Mouse (Mus musculus) embryonic fibroblast, embryonic 13.5 days (primary cell): Measurements from ENCODE around the gene Agbl4. TPM values are rescaled to one million over a fixed set of nuclear protein-coding genes. Genes with fewer than 3 reads are reported as not detected.

ENCODE experiments used
- H3K27ac ChIP-seq: 2 replicates; pipeline ENCODE4 v1.5.1; 2012; ENCODE audit warnings: low read length, control low read depth, inconsistent platforms; ENCODE audit not compliant: insufficient read depth
- H3K4me1 ChIP-seq: 2 replicates; pipeline ENCODE4 v1.6.1; 2011; ENCODE audit warnings: low read length; ENCODE audit not compliant: control insufficient read depth, insufficient read depth
- H3K4me3 ChIP-seq: 2 replicates; pipeline ENCODE4 v1.5.1; 2011; ENCODE audit warnings: mild to moderate bottlenecking, control low read depth, low read length; ENCODE audit not compliant: insufficient read depth
- CTCF ChIP-seq: IDR thresholded peaks from 2 replicates; pipeline ENCODE4 v1.5.1; 2011; ENCODE audit warnings: mild to moderate bottlenecking, control low read depth, low read length, moderate library complexity, borderline replicate concordance; ENCODE audit not compliant: insufficient read depth
- POLR2A ChIP-seq: IDR thresholded peaks from 2 replicates; pipeline ENCODE4 v1.6.1; 2011; ENCODE audit warnings: low read depth, mild to moderate bottlenecking, control low read depth, low read length, moderate library complexity
- polyA plus RNA-seq: library from polyadenylated mRNA; stranded (reverse); fragments of >200 nt; gene quantifications from 2 replicates; pipeline ENCODE4 v1.2.4, GENCODE M21; 2011; ENCODE audit warnings: low read depth; ENCODE audit not compliant: missing spikeins, insufficient read length

The Agbl4 gene
- polyA plus RNA-seq, 1 experiment = not detected

DNA sequence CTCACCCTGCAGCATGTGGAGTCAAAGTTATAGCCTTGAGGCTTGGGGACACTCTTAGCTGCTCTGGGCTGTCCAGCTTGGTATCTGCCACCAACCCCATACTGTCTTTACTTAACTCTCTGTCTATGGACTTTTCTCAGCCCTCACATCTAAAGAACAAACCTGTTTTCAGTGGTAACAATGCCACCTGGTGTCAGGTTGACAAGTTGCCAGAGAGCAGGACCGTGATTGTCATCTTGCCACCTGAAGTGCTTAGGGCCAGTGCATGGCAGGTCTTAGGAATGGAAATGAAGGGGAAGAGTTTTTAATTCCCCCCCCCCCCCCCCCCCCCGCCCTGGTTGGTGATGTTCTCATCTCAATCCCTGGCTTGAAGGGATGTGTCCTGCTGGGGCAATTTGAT lies 1112.7 kb downstream of the Agbl4 start:
- Histone ChIP-seq H3K27ac (no peak overlapping the region), H3K4me3 (no peak overlapping the region), H3K4me1 (no peaks in the 10 kb centered on the region)
- TF ChIP-seq POLR2A (no peak), CTCF (no peak)

DNA sequence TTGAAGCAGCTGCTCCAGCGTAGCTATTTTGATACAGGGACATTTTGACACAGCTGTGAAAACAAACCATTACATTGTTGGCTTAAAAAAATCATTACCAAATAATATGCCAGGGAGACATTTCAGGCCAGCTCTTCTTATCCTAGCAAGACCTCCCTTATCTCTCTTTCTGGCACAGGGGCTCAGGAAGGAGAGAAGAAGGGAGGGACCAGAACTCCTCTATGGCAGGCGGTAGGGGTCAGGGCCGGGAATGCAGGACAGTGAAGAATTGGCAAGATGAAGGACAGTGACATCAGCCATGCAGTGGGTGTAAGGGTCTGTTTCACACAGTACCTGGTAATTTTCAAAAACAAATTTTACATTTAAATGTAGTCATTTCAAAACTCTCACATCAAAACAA lies 1116.5 kb downstream of the Agbl4 start:
- H3K4me3 ChIP-seq = no peak overlapping the region
- TF ChIP-seq CTCF = no peak
- no peak for TF ChIP-seq POLR2A
- no peaks in the 10 kb centered on the region for H3K4me1 ChIP-seq
- no peak overlapping the region for H3K27ac ChIP-seq

DNA sequence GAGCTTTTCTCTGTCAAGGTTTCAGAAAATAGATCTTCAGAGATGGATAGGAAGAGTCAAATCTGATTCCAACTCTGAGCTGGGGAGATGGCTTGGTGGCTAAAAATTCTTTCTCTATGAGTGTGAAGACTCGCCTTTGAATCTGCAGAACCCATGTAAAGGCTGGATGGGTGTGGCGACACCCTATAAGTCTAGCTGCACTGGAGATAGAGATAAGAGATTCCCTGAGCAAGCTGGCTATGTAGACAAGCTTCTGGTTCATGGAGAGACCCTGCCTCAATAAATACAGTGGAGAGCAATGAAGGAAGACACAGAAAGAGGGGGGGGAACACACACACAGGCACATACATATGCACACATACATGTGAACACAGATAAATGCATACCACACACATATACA lies 1118.7 kb downstream of the Agbl4 start:
- Histone ChIP-seq H3K4me3 (no peak overlapping the region), H3K4me1 (no peaks in the 10 kb centered on the region), H3K27ac (no peak overlapping the region)
- TF ChIP-seq CTCF = no peak

DNA sequence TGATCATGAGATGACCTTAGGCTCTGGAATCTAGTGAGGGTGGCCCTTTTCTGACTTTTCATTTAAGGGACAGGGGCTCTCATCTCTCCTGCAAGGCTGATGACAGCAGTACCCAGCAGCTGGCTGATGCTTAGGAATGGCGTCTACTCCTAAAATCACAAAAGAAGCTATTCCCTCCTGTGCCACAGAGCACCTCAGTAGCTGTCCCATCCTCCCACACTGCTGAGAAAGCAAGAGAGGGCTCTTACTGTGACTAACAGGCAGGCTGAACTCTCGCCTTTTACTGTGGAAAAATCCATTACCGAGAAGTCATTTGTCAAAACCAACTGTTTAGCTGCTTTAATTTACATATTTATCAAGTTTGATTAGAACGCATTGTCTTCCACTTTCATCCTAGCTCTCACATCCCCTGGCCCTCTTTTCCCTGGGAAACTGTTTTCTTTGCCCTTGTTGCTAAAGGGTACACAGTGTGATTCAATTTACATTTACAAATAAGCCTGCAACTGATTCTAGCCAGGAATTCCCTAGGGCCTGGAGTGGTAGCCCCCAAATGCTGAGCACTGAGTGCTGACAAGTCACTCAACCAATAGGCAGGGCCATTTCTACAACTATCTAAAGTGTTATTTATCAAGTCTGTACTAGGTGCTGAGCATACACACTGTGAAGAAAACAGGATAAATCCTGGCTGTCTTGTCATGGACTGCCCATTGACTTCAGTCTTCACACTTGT lies 1119.8 kb downstream of the Agbl4 start:
- TF ChIP-seq POLR2A (no peak), CTCF (no peak)
- Histone ChIP-seq H3K4me1 (no peaks in the 10 kb centered on the region), H3K27ac (no peak overlapping the region), H3K4me3 (no peak overlapping the region)

DNA sequence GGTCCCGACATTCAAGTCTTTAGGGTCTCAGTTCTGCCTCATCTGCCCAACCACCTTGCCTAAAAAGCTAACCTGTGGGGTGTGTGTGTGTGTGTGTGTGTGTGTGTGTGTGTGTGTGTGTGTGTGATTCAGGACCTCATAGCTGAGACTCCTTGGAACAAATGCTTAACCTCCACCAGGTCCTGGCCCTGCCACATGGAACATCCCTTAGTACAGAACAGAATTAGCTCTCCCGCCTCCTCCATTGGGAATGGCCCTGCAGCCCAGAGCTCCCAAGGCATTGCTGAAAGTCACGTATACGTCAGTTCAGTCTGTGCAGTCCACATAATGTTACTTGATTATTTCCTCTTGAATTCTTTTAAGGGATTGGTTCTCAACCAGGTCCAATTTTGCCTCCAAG lies 1120.7 kb downstream of the Agbl4 start:
- Histone ChIP-seq H3K27ac (no peak overlapping the region), H3K4me1 (no peaks in the 10 kb centered on the region), H3K4me3 (no peak overlapping the region)
- TF ChIP-seq POLR2A (no peak), CTCF (no peak)

DNA sequence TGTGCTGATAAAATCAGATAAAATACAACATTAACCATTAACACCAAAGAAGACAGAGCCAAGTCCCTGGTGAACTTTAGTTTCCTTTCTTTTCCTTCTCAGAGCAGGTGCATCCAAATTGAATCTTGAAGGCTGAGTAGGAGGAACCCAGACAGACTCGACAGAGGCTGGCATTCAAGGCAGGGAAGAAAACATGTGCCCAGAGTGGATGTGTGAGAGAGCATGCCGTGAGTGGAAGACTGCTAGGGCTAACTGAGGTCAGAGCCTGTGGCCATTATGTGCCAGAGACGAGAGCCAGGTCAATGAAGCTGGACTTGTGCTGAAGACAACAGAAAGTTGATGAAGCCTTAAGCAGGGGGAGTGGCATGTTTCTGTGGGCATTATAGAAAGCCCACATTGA lies 1121.8 kb downstream of the Agbl4 start:
- no peaks in the 10 kb centered on the region for H3K4me1 ChIP-seq
- TF ChIP-seq POLR2A = no peak
- no peak for TF ChIP-seq CTCF

DNA sequence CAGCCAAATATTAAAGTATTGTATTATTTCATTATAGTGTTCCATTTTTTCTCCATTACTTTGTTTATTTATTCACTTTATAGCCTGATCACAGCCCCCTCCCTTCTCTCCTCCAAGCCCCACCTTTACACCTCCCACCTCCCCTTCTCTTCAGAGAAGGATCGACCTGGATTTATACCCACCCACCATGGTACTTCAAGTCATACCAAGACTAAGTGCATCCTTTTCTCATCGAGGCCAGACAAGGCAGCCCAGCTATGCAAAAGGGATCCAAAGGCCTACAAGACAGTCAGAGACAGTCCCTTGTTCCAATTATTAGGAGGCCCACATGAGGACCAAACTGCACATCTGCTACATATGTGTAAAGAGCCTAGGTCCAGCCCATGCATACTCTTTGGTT lies 1122.5 kb downstream of the Agbl4 start:
- TF ChIP-seq CTCF (no peak), POLR2A (no peak)
- no peaks in the 10 kb centered on the region for H3K4me1 ChIP-seq
- H3K27ac ChIP-seq = no peak overlapping the region
- H3K4me3 ChIP-seq = no peak overlapping the region

More for the DNA sequence above, 1121.8 kb downstream of the Agbl4 start:
- Histone ChIP-seq H3K27ac (no peak overlapping the region), H3K4me3 (no peak overlapping the region)

DNA sequence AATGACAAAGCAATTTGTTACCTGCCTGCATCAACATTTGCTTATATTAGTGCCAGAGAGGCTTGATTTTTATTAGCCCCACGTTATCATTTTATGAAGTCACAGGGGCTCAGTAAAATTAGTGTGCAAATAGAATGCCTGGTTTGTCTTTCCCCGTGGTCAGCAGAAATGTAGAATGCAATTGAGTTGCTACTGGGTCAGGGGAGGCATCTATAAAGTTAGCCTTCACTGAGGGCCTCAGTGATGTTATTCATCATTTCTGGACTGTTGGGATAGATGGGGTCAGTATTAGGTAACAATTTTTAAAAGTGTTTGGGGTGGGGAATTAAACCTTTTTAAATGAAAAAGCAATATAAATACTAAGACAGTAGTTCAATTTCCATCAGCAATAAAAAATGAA lies 1125.5 kb downstream of the Agbl4 start:
- H3K4me1 ChIP-seq = no peaks in the 10 kb centered on the region
- no peak overlapping the region for H3K27ac ChIP-seq
- no peak overlapping the region for H3K4me3 ChIP-seq
- TF ChIP-seq POLR2A (no peak), CTCF (no peak)

DNA sequence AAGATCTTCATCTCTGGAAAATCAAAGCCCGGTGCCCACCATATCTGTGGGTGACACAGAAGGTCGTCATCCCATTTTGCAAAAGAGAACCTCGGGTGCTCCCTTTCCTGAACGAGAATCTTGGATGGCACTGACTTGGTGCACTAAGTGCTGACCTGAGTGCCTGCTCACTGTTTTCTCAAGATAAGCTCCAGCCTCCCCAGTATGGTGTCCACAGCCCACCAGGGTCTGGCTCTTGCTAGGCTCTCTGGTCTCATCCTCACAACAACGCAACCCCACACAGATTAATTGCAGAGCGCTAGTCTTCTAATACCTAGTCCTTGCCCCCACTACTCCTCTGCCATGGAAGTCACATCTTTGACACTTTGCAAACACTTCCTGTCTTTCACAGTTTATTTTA lies 1131.5 kb downstream of the Agbl4 start:
- no peaks in the 10 kb centered on the region for H3K4me1 ChIP-seq
- TF ChIP-seq CTCF (no peak), POLR2A (no peak)
- no peak overlapping the region for H3K4me3 ChIP-seq
- H3K27ac ChIP-seq = no peak overlapping the region

DNA sequence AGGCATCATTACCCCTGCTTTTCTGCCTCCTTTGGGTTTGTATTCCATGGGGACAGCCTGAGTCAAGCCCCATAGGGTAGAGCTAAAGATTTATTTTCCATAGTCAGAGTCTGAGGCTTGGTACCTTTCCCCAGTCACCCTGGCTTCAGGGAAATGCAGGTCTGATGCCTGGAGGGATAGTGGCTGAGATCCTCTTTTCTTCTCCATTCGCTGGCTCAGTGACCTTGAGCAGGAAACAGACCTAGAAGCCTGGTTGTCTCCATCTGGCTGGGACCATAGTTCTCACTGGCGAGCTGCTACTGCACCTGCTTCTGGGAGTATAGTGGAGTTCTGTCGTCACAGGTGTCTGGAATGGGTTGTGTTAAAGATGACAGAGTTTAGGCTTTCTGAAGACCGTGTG lies 1132.5 kb downstream of the Agbl4 start:
- no peak for TF ChIP-seq POLR2A
- no peak for TF ChIP-seq CTCF
- H3K4me3 ChIP-seq = no peak overlapping the region
- H3K27ac ChIP-seq = no peak overlapping the region
- no peaks in the 10 kb centered on the region for H3K4me1 ChIP-seq

DNA sequence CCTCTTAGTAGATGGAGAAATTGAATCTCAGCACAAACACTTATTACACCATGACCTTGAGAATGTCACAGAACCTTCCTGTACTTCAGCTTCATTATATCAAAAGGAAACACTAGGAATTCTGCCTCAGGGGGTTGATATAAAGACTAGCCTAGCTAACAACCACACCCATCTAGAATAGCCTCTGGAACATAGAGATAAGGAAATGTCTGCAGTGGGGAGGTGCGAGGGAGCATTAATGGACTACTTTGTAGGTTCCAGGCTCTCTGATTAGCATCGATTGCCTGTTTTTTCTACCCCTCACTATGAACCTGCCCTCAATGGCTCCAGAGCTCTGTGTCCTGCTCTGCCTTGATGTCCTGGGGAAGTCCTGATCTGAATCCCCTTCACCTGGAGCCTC lies 1133.1 kb downstream of the Agbl4 start:
- TF ChIP-seq POLR2A = no peak
- no peak for TF ChIP-seq CTCF
- no peaks in the 10 kb centered on the region for H3K4me1 ChIP-seq
- H3K27ac ChIP-seq = no peak overlapping the region
- H3K4me3 ChIP-seq = no peak overlapping the region
